Comparison of ENCODE assay signal across 8 mouse cellular contexts in genomic region chr16:90187453-90187852, GRCm38 (mm10). TPM values are rescaled to one million over a fixed set of nuclear protein-coding genes. Genes with fewer than 3 reads are reported as not detected.
DNase-seq lines count a peak whose midpoint lies in the region; ATAC-seq and TF ChIP-seq lines count a peak whose summit lies in the region.

No protein-coding gene starts in this region.

- 55% methylated on average over 13 of the region's 13 CpGs for WGBS in forebrain, postnatal 0 days
- WGBS in forebrain, embryonic 13.5 days = 51% methylated on average over 13 of the region's 13 CpGs
- 17% methylated on average over 13 of the region's 13 CpGs for WGBS in kidney, embryonic 15.5 days

- no peak overlapping the region for H3K4me2 ChIP-seq in forebrain, postnatal 0 days (ENCODE audit: low read depth)
- no peak overlapping the region for H3K4me2 ChIP-seq in forebrain, embryonic 13.5 days
- H3K4me2 ChIP-seq in kidney, embryonic 15.5 days = peak overlapping the region; percentile 33

- H3K9me3 ChIP-seq in forebrain, postnatal 0 days (ENCODE audit: low read length) = no peaks in the 10 kb centered on the region
- H3K9me3 ChIP-seq in forebrain, embryonic 13.5 days (replicated peaks) = no peaks in the 10 kb centered on the region
- no peaks in the 10 kb centered on the region for H3K9me3 ChIP-seq in kidney, embryonic 15.5 days (replicated peaks)

- H3K4me3 ChIP-seq in forebrain, postnatal 0 days (ENCODE audit: low read depth, low read length) = no peak overlapping the region
- no peak overlapping the region for H3K4me3 ChIP-seq in forebrain, embryonic 13.5 days
- H3K4me3 ChIP-seq in kidney, embryonic 15.5 days (replicated peaks) = no peak overlapping the region

- no peaks in the 10 kb centered on the region; the same call in 1 of the 2 replicates for H3K27me3 ChIP-seq in forebrain, postnatal 0 days (ENCODE audit: insufficient read depth, low read length)
- no peaks in the 10 kb centered on the region for H3K27me3 ChIP-seq in forebrain, embryonic 13.5 days
- H3K27me3 ChIP-seq in kidney, embryonic 15.5 days = no peaks in the 10 kb centered on the region

- DNase-seq in forebrain, postnatal 0 days = no peak
- DNase-seq in ZHBTc4 (ENCODE audit: low read depth, low spot score) = peak; percentile 76
- DNase-seq in heart, adult 18-20 months = peak; percentile 63 to 68
- peak; percentile 86 for DNase-seq in lung, postnatal 36 days
- no peak for DNase-seq in frontal cortex, postnatal 25 days (ENCODE audit: low spot score in 2 of 2)
- DNase-seq in left cerebral cortex, adult 11 months (ENCODE audit: low spot score) = no peak

- H3K9ac ChIP-seq in forebrain, postnatal 0 days = no peak overlapping the region
- no peak overlapping the region for H3K9ac ChIP-seq in forebrain, embryonic 13.5 days
- H3K9ac ChIP-seq in kidney, embryonic 15.5 days = no peak overlapping the region

- peak; percentile 41 for TF ChIP-seq CTCF in forebrain, postnatal 0 days (IDR thresholded peaks at IDR 0.05; ENCODE audit: low read depth)

- no peak for ATAC-seq in forebrain, postnatal 0 days
- ATAC-seq in forebrain, embryonic 13.5 days = no peak
- peak; percentile 59 for ATAC-seq in kidney, embryonic 15.5 days (replicated peaks; ENCODE audit: low FRiP score)

- H3K4me1 ChIP-seq in forebrain, postnatal 0 days (ENCODE audit: insufficient read depth) = no peaks in the 10 kb centered on the region
- no peaks in the 10 kb centered on the region for H3K4me1 ChIP-seq in forebrain, embryonic 13.5 days
- peaks cover 7% of the 10 kb centered on the region for H3K4me1 ChIP-seq in kidney, embryonic 15.5 days

- no peak overlapping the region for H3K27ac ChIP-seq in forebrain, postnatal 0 days (ENCODE audit: low read depth, low read length)
- H3K27ac ChIP-seq in forebrain, embryonic 13.5 days = no peak overlapping the region
- H3K27ac ChIP-seq in kidney, embryonic 15.5 days = no peak overlapping the region

- H3K36me3 ChIP-seq in forebrain, postnatal 0 days (ENCODE audit: insufficient read depth) = no peaks in the 10 kb centered on the region
- no peaks in the 10 kb centered on the region for H3K36me3 ChIP-seq in forebrain, embryonic 13.5 days (ENCODE audit: poor library complexity, severe bottlenecking)
- H3K36me3 ChIP-seq in kidney, embryonic 15.5 days = no peaks in the 10 kb centered on the region

RNA-seq across cellular contexts. Expression of gene Sod1, which starts 33.1 kb away (rescaled TPM):
- total RNA-seq in forebrain, postnatal 0 days (2014; rRNA removed) = 184 and 223 TPM in 2 replicates
- 1,167 and 1,378 TPM in 2 replicates for polyA plus RNA-seq in forebrain, postnatal 0 days (2015; fragmentation: Nextera tagmentation; extraction: Ambion mirVana)
- 954 and 979 TPM in 2 replicates for polyA plus RNA-seq in forebrain, embryonic 13.5 days (2015; fragmentation: Nextera tagmentation; extraction: Ambion mirVana)
- total RNA-seq in heart, adult 18-20 months (2021) = 100 to 1,000 TPM; 565 to 589 TPM
- 1,196 and 1,217 TPM in 2 replicates for polyA plus RNA-seq in kidney, embryonic 15.5 days (2015; fragmentation: Nextera tagmentation; extraction: Ambion mirVana)

RNA-seq across cellular contexts. Expression of gene Tiam1, which starts 43.9 kb away (rescaled TPM):
- 30.5 and 42.4 TPM in 2 replicates for total RNA-seq in forebrain, postnatal 0 days (2014; rRNA removed)
- polyA plus RNA-seq in forebrain, postnatal 0 days (2015; fragmentation: Nextera tagmentation; extraction: Ambion mirVana) = 9.8 and 20.5 TPM in 2 replicates
- 25.6 and 29.4 TPM in 2 replicates for polyA plus RNA-seq in forebrain, embryonic 13.5 days (2015; fragmentation: Nextera tagmentation; extraction: Ambion mirVana)
- 1 to 10 TPM; 8.1 to 8.5 TPM for total RNA-seq in heart, adult 18-20 months (2021)
- polyA plus RNA-seq in kidney, embryonic 15.5 days (2015; fragmentation: Nextera tagmentation; extraction: Ambion mirVana) = 18.6 and 19.0 TPM in 2 replicates

Comparison
In these comparisons a context has a peak if more than half of its experiments do, and no peak if none do; other contexts are left out.
1. DNase-seq: peak in ZHBTc4 (single experiment), heart, adult 18-20 months (2 of 2) and lung, postnatal 36 days (single experiment); none in forebrain, postnatal 0 days (single experiment), frontal cortex, postnatal 25 days (0 of 2) and left cerebral cortex, adult 11 months (single experiment).